Mouse (Mus musculus) adrenal gland, adult 2 months (tissue): ENCODE measurements at regions not wholly inside any gene's neighbourhood (a gene's known extent, or its start where the extent isn't known, plus 50 kb on each side); places are given as distances from the start of the nearest gene placed in this dataset.

Experiments
- DNase-seq: peaks from one replicate; pipeline ENCODE4 v3.0.0; 2021

- DNase-seq: peak; percentile 45
Measured at GRCm38 (mm10) chr11:48605223-48605824, 194.8 kb upstream of the Rack1 start.

DNA sequence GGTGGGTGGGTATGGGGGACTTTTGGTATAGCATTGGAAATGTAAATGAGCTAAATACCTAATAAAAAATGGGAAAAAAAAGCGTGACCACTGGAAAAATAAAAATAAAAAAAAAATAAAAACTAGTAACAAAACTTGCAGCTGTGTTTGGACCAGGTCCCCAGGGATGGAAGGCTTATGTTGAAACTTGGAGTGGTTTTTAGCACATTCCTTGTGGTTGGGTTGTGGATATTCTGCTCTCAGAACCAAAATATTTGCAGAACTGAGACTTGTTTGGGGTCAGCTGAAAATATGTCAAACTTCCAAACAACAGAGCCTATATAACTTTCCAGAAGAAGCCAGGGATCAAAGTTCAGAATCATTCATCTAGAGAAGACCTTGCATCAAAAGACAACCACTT is 199.0 kb upstream of the Rack1 start:
- DNase-seq: no peak

DNA sequence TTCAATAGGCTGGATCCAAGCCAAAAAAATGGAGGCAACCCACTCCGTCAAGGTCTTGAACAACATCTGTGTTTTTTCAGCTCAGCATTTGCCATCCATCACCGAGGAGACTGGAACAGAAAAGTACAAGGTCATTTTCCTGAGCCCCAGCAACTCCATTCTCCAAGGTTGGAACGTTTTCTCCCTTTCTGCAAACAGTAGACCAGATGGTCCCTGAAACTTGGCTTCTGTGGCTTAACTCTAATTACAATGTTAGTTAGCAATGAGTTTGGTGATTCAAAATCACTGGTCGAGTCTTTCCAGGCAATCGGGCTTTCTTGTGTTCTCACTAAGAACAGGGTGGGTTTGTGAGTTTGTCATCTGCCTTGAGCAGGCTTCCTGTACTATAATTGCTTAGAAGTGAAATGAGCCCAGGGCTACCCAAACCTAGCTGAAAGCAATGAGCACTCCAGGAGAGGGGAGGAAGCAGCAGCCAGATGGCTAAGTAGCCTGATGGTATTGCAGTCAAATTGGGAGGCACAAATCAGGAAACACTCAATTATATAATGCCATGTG is 200.5 kb upstream of the Rack1 start:
- peak; percentile 61 for DNase-seq

GRCm38 (mm10) chr11:48599033-48599432 is 201.1 kb upstream of the Rack1 start:
- peak; percentile 15 for DNase-seq

DNA sequence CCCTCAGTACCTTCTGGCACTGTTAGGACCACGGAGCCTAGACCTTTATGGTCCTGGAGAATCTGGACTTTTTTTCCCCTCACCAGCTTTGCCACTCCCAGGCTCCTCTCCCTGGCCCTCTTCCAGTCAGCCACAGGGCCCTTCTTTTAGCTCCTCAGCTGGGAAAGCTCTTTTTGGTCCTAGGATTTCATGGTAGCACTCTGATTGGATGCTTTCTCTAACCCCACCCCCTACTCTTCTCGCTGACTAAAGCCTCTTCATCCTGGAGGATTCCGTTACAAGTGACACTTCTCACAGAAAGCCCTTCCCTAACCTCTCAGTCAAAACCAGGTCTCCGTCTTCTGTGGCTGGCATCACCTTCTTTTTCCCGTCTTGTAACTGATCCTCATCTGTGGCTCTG is 205.7 kb upstream of the Rack1 start:
- DNase-seq: no peak

DNA sequence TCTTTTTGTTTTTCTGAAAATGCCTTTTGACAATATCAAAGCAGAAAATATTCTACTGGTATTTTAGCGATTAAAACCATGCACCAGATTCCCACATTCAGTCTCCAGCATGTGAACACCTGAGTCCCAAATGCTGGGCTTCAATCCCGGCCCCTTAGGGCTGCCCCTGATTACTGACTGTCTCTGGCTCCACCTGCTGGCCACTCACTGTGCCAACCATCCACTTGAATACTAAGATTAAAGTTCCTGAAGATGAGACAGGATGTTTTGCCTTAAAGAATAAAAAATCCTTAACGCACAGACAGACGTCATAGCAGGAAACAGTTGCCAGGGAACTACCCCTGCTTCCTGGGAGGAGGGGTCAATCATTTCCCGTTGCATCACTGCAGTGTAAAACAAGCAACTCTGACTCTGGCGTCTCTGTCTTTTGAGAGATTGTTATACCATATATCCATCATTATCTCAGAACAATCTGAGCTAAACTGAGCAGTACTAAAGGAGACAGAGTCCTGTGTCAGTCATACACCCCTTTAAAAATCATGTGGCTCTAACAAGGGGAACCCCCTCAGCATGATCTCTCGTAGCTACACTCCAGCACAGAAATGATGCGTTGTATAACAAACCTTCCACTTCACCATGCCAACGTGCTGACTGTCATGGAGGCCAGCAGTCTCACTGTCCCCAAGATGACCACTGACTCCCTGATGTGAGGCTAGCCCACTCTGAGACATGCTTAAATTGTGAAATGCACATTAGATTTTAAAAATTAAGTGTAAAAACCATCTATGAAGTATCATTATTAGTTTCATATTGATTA is 211.1 kb upstream of the Rack1 start:
- peak; percentile 59 for DNase-seq

DNA sequence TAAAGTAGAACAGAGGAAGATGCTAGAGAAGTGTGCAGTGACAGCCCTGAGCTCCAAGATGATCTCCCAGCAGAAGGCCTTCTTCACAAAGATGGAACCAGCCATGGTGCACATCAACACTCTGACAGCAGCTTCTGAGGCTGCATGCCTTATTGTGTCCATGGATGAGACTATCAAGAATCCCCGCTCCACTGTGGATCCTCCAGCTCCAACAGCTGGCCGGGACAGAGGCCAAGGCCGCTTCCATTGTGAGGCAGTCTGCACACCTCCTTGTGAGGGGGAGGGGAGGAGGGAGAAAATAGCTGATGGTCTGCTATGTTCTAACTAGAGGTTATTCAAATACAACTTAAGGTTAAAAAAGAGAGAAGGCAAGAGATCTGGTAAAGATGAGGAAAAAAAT is 231.4 kb upstream of the Rack1 start:
- no peak for DNase-seq

- no peak for DNase-seq
Measured at GRCm38 (mm10) chr11:48567583-48568562, 232.3 kb upstream of the Rack1 start.

DNA sequence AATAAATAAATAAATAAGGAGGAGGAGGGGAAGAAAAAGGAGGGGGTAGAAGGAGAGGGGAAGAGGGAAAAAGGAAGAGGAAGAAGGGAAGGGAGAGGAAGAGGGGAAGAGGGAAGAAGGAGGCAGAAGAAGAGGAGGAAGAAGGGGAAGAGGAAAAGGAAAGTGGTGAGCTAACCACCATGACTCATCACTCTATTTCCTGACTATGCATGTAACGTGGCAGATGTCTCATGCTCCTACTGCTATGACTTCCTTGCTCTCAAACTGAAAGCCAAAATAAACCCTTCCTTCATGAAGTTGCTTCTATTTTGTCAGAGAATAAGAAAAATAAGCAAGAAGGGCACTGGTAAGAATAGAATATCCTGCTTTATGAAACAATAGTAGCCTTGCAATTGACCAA is 242.1 kb upstream of the Rack1 start:
- DNase-seq: no peak

DNA sequence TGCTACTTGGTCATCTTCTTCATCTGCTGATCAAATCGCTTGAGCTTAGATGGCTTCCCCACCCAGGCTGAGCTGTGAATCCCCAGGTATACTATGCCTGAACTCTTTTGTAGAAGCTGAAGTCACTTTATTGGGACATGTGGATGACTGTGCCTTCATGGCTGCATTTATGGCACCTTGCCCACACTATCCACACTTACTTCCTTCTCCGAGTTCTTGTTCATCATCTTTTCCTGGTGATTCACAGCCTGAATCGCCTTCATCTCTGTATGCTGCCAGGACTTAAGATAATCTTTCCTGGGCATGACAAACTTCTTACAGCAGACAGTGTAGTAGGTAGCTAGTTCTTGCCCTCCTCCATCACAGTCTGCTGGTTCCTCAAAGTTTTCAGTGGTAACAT is 248.1 kb upstream of the Rack1 start:
- DNase-seq: no peak

DNA sequence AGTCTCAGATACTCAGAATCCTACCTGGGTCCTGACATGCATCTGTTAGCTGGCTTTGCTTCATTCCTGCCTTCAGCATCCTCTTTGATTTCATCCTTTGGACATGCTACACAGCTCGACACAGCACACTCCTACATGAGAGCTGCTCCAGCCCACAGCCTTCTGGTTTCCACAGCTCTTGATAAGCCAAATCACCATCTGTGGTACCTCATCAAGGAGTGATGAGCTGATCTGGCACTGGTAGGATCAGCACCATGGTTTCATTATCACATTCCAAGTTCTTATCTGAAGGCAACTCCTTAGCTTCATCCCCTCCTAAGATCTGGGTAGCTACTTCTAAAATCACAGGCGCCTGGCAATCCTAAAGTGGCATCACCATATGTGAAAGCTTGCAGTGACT is 248.9 kb upstream of the Rack1 start:
- no peak for DNase-seq

- DNase-seq: no peak
Measured at GRCm38 (mm10) chr11:48526316-48526715, 273.8 kb upstream of the Rack1 start.

- no peak for DNase-seq
Measured at GRCm38 (mm10) chr11:48525517-48525916, 274.6 kb upstream of the Rack1 start.

- peak; percentile 89 for DNase-seq
Measured at GRCm38 (mm10) chr11:48506886-48507285, 293.2 kb upstream of the Rack1 start.

DNA sequence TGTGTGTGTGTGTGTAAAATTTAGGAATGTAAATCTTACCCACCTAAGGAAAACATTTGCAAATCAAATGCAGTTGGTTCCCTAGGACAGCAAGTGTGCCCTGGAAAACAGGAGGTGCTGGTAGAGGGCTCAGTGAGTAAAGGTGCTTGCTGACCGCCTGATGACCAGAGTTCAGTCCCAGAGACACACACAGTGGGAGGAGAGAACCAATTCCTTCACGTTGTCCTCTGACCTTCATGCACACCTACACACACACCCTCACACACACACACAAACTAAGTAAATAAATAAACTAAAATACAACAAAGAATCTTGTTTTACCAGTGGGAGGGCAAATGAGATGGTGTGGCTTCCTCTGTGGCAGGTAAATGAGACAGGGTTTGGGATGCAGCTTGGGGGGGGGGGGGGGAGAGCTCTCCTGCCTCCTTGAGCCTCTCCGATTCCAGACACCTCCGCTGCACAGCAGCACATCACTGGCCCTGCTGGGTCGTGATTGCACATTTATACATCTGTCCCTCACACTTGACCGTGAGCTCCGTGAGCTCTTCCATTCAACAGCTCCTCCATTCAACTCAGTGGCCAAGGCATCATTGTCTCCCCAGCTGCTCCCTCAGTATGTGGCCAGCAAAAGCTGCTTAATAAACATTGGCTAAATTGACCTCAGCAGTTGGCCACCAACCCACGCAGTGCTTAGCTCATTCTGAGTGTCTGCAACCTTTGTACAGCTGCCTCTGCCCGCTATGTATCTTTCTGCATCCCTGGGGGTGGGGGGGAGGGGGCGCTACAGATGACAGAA is 297.9 kb upstream of the Rack1 start:
- DNase-seq: no peak

DNA sequence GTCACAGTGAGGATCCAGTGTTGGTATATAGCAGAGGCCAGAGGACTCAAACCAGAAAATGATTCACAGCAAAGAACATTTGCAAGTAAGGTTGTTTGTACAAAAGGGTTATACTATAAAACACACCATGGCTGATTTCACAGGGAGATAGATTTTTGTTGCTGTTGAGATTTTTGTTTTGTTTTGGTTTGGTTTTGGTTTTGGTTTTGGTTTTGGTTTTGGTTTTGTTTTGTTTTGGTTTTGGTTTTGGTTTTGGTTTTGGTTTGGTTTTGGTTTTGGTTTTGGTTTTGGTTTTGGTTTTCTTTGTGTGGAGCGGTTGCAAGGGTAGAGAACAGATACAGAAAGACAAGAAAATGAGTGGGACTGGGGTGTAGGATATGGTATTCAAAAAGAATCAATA is 301.1 kb upstream of the Rack1 start:
- no peak for DNase-seq

DNA sequence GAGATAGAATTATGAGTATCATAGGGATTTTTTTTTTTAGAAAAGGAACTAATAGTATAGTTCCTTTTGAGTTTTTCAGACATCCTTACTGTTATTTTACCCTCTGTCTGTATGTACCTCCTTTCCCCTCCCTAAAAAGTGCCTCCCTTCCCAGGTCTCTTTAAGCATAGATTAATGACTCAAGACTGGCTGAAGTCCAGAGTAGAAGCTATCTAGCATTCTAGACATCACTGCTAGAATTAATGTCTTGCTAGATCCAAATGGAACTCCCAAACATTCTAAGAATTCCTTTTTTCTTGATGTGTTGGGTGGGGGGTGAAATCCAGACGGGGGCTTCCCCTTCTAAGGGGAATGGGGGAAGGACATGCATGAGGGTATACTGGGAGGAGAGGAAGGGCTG is 311.8 kb upstream of the Rack1 start:
- DNase-seq: no peak

DNA sequence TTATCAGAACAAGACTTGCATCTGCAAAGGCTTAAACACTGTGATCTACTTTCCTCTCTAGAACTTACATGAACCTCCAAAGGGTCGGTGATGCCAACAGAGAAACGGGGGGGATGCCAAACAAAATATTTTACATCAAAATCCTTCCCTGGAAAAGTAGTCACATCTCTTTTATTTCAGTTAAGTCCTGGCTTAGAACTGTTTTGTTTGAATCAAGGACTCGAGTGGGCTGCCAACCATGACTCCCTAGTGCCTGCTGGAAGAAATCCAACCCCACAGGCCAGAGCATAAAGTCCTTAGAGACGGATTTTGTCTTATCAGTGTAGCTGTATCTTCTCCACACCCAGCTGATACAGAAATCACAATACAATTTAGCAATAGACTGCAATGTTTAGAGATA is 336.1 kb upstream of the Rack1 start:
- no peak for DNase-seq

GRCm38 (mm10) chr11:48449883-48450282 is 350.2 kb upstream of the Rack1 start:
- DNase-seq: no peak

- no peak for DNase-seq
Measured at GRCm38 (mm10) chr11:48442534-48443254, 357.4 kb upstream of the Rack1 start.

- DNase-seq: no peak
Measured at GRCm38 (mm10) chr11:48436712-48437111, 363.4 kb upstream of the Rack1 start.
